Mouse (Mus musculus): ENCODE data around the gene Dimt1. TPM values are rescaled to one million over a fixed set of nuclear protein-coding genes. Genes with fewer than 3 reads are reported as not detected.
"Not testable (repeated sequence)": the region's sequence is repeated elsewhere in the genome, so short reads cannot be mapped to it uniquely, and the experiment has no call there.

Gene Dimt1
- total and polyA plus RNA-seq, 2 experiments from 2014 or later, result 14.4 to 29.9 TPM

GRCm38 (mm10) chr13:106918322-106919050, 28.4 kb upstream of the Dimt1 start:
- DNase-seq (ENCODE audit: low spot score), result peak; percentile 88
- H3K4me1 ChIP-seq (ENCODE audit: insufficient read depth, low read length), result no peaks in the 10 kb centered on the region
- ATAC-seq, result no peak
- no peak overlapping the region for H3K9ac ChIP-seq (replicated peaks; ENCODE audit: low read length)
- no peak overlapping the region for H3K4me3 ChIP-seq (ENCODE audit: low read length)
- no peak overlapping the region for H3K27ac ChIP-seq
- no peaks in the 10 kb centered on the region for H3K27me3 ChIP-seq (ENCODE audit: insufficient read depth, low read length)
- peak; percentile 73 for TF ChIP-seq CTCF (IDR thresholded peaks at IDR 0.05; ENCODE audit: low read depth)
- no peaks in the 10 kb centered on the region for H3K9me3 ChIP-seq (ENCODE audit: low read length)
- 81% methylated on average over 7 of the region's 7 CpGs for WGBS
- H3K4me2 ChIP-seq (ENCODE audit: low read depth, low read length), result no peak overlapping the region
- H3K36me3 ChIP-seq (ENCODE audit: insufficient read depth, low read length), result peaks cover 7% of the 10 kb centered on the region; the same call in 1 of the 2 replicates

DNA sequence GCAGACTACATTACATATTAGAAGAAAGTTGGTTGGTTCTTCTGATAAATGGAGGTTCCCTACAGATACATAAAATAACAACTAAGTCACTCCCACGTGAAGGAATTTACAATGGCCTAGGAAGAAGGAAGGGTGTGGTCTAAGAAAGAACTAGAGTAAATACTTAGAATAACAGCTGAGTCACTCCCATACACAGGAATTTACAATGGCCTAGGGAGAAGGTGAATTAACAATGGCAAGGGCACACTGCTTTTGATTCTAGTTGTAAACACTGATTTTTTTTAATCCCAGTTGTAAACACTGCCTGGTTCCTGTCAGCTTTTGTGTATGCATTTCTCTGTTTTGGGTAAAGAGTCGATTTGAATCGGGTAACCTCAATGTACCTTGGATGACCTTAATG, 21.0 kb upstream of the Dimt1 start:
- H3K4me1 ChIP-seq (ENCODE audit: insufficient read depth, low read length); H3K4me3 ChIP-seq (ENCODE audit: low read length); ATAC-seq; H3K27me3 ChIP-seq (ENCODE audit: insufficient read depth, low read length); H3K27ac ChIP-seq; DNase-seq (ENCODE audit: low spot score); H3K9ac ChIP-seq (replicated peaks; ENCODE audit: low read length); H3K4me2 ChIP-seq (ENCODE audit: low read depth, low read length); H3K36me3 ChIP-seq (ENCODE audit: insufficient read depth, low read length); H3K9me3 ChIP-seq (ENCODE audit: low read length): not testable (repeated sequence)
- 98% methylated on average over 3 of the region's 3 CpGs for WGBS

DNA sequence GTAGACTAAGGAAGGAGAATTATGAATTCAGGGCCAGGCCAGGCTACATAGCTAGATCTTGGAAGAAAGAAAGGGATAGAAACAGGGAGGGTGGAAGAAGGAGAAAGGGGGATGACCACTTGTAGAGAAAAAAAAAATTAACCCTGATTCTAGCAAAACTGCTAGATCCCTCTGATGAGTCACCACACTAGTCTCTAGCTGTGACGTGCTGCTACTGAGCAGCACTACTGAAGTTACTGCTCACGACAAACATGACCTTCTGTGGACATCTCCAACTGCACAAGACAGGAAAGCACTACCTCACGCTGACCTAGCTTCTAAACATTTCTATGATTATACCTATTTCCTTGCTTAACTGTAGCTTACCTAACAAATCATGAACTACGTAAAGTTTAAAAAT, 18.6 kb upstream of the Dimt1 start:
- WGBS, result 97% methylated on average over 4 of the region's 4 CpGs
- Histone ChIP-seq H3K4me3 (ENCODE audit: low read length) (no peak overlapping the region), H3K36me3 (ENCODE audit: insufficient read depth, low read length) (no peaks in the 10 kb centered on the region), H3K4me2 (ENCODE audit: low read depth, low read length) (no peak overlapping the region), H3K9ac (replicated peaks; ENCODE audit: low read length) (no peak overlapping the region), H3K27ac (no peak overlapping the region), H3K9me3 (ENCODE audit: low read length) (no peaks in the 10 kb centered on the region), H3K27me3 (ENCODE audit: insufficient read depth, low read length) (no peaks in the 10 kb centered on the region), H3K4me1 (ENCODE audit: insufficient read depth, low read length) (no peaks in the 10 kb centered on the region)
- no peak for ATAC-seq
- no peak for TF ChIP-seq CTCF (IDR thresholded peaks at IDR 0.05; ENCODE audit: low read depth)
- DNase-seq (ENCODE audit: low spot score), result no peak

- DNase-seq (ENCODE audit: low spot score) (no peak), ATAC-seq (no peak)
- Histone ChIP-seq H3K9me3 (ENCODE audit: low read length) (no peaks in the 10 kb centered on the region), H3K4me1 (ENCODE audit: insufficient read depth, low read length) (no peaks in the 10 kb centered on the region), H3K4me2 (ENCODE audit: low read depth, low read length) (no peak overlapping the region), H3K9ac (replicated peaks; ENCODE audit: low read length) (no peak overlapping the region), H3K36me3 (ENCODE audit: insufficient read depth, low read length) (no peaks in the 10 kb centered on the region), H3K27ac (no peak overlapping the region), H3K27me3 (ENCODE audit: insufficient read depth, low read length) (no peaks in the 10 kb centered on the region), H3K4me3 (ENCODE audit: low read length) (no peak overlapping the region)
- no peak for TF ChIP-seq CTCF (IDR thresholded peaks at IDR 0.05; ENCODE audit: low read depth)
- WGBS, result 92% methylated on average over 2 of the region's 2 CpGs
Measured at GRCm38 (mm10) chr13:106929201-106929600, 17.7 kb upstream of the Dimt1 start.

DNA sequence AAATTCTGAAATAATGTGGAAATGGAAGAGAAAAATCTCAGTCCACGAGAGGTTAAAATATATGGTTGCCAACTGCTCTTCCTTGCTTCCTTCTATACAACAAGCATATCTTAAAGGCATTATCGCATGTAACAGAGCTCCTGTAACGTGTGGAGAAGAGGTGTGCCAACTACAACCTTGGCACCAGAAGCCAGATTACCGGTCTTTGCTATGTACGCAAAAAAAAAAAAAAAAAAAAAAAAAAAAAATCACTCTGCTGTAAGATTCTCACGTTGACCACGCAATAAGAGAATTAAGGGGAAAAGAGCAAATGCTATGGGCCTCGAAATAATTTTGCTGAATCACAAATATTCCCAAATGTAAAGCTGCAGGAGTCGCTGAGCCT, 11.1 kb upstream of the Dimt1 start:
- Histone ChIP-seq H3K9me3 (ENCODE audit: low read length) (no peaks in the 10 kb centered on the region), H3K4me1 (ENCODE audit: insufficient read depth, low read length) (peaks cover 4% of the 10 kb centered on the region; the same call in 1 of the 2 replicates), H3K4me3 (ENCODE audit: low read length) (peak overlapping the region; percentile 99), H3K27ac (peak overlapping the region; percentile 88; the same call in 1 of the 2 replicates), H3K27me3 (ENCODE audit: insufficient read depth, low read length) (no peaks in the 10 kb centered on the region), H3K4me2 (ENCODE audit: low read depth, low read length) (peak overlapping the region; percentile 75), H3K9ac (replicated peaks; ENCODE audit: low read length) (peak overlapping the region; percentile 82), H3K36me3 (ENCODE audit: insufficient read depth, low read length) (no peaks in the 10 kb centered on the region)
- WGBS, result 10% methylated on average over 9 of the region's 9 CpGs
- no peak for TF ChIP-seq CTCF (IDR thresholded peaks at IDR 0.05; ENCODE audit: low read depth)
- DNase-seq (ENCODE audit: low spot score) (peak; percentile 4), ATAC-seq (no peak; the same call in 1 of the 2 replicates)

DNA sequence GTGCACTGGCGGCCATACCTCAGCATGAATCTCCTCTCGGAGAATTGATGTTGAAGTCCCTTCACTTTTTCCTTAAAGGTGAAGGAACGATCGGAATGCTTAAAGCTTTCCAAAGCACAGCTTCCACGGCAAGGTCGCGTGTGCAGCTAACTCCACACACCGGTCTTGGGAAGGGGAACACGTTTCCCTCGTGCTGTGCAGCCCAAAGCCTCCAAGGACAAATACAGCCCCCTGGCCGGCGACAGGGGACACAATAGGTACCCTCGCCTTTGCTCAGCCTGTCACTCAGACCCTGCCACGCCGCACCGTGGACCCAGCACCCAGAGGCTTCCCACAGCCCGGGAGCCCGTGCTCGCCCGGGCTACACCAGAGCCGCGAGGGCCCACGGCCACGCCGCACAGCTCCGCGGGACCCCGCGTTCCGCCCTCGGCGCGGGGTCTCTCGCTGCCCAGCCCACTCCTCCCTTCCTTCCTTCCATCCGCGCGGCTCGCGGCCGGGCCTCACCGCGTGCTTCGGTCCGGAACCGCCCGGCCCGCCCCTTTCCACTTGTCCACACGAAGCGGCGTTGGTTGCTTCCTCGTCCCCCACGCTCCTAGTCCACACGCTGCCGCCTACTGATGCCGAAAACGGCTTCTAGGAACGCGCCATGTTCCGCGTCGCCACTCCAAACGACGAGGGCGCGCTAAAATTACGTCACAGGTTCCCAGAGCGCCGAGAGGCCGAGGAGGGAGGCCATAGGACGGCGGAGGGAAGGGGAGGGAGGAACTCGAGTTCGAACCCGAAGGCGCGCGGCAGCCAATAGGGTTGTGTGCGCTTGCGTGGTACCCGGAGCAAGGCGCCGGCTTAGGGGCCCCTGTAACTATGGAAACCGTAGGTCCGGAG, 10.4 kb upstream of the Dimt1 start, which contains the start of gene Ipo11:
Gene Ipo11 (minus strand): TSS at position 703 of the 882 bp plus-strand sequence.
- WGBS, result under 1% methylated on average over 81 of the region's 84 CpGs
- ATAC-seq (peak; percentile 97), DNase-seq (ENCODE audit: low spot score) (peak; percentile 99)
- Histone ChIP-seq H3K9me3 (ENCODE audit: low read length) (no peaks in the 10 kb centered on the region), H3K27me3 (ENCODE audit: insufficient read depth, low read length) (no peaks in the 10 kb centered on the region), H3K4me1 (ENCODE audit: insufficient read depth, low read length) (peaks cover 4% of the 10 kb centered on the region; the same call in 1 of the 2 replicates), H3K36me3 (ENCODE audit: insufficient read depth, low read length) (no peaks in the 10 kb centered on the region), H3K4me2 (ENCODE audit: low read depth, low read length) (peak within 1 kb of the TSS; percentile 75), H3K9ac (replicated peaks; ENCODE audit: low read length) (peak within 1 kb of the TSS; percentile 82), H3K27ac (peak within 1 kb of the TSS; percentile 88), H3K4me3 (ENCODE audit: low read length) (peak within 1 kb of the TSS; percentile 99)
- no peak for TF ChIP-seq CTCF (IDR thresholded peaks at IDR 0.05; ENCODE audit: low read depth)
